Mouse (Mus musculus): ENCODE results near the gene Wdr19.

DNA sequence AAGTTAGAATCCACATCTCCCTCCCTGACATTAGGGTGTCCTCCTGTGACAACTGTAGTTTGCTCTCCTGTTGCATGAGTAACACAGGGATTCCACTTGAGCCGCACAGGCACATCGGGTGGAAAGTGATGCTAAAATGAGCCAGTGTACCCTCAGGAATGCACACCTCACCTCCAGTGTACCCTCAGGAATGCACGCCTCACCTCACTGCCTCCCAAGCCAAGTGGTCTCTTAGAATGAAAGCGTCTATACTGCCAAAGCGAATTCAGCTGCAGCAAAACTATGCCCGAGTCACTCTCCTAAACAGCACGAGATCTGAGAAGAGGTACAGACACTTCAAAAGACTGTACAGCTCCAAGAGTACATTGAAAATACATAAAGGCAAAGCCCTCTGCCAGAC, 21.5 kb downstream of the Wdr19 start:
- TF ChIP-seq CTCF (IDR thresholded peaks at IDR 0.05) = no peak
- no peak for TF ChIP-seq EP300 (IDR thresholded peaks at IDR 0.05)

Data from lung, postnatal 0 days (tissue).